Mouse (Mus musculus) spleen, adult 2 months (tissue): ENCODE data around the gene Apeh. TPM values are rescaled to one million over a fixed set of nuclear protein-coding genes. Genes with fewer than 3 reads are reported as not detected.

ENCODE experiments used
- DNase-seq, 2 experiments: peaks; one replicate each; pipeline versions ENCODE4 v3.0.0 to v3.0.0-alpha.2; 2012 to 2021; ENCODE audit warnings: low spot score in 2 of 2, low read depth in 1 of 2
- H3K27ac ChIP-seq: fragments of 200-500 bp; 2 replicates; pipeline ENCODE4 v1.5.1; 2012; ENCODE audit warnings: low read length, inconsistent platforms; ENCODE audit not compliant: insufficient read depth
- H3K27me3 ChIP-seq: fragments of 200-500 bp; 2 replicates; pipeline ENCODE4 v1.6.1; 2012; ENCODE audit warnings: mild to moderate bottlenecking, moderate library complexity, low read length, inconsistent platforms; ENCODE audit not compliant: control insufficient read depth, insufficient read depth
- H3K36me3 ChIP-seq: fragments of 200-500 bp; 2 replicates; pipeline ENCODE4 v1.6.1; 2012; ENCODE audit warnings: mild to moderate bottlenecking, low read length, inconsistent platforms; ENCODE audit not compliant: control insufficient read depth, insufficient read depth
- H3K4me1 ChIP-seq: fragments of 200-500 bp; 2 replicates; pipeline ENCODE4 v1.6.1; 2011; ENCODE audit warnings: inconsistent platforms; ENCODE audit not compliant: control insufficient read depth, insufficient read depth, insufficient read length
- H3K4me3 ChIP-seq: fragments of 200-500 bp; 2 replicates; pipeline ENCODE4 v1.5.1; 2011; ENCODE audit warnings: mild to moderate bottlenecking, inconsistent platforms; ENCODE audit not compliant: insufficient read depth, insufficient read length; ENCODE audit errors: extremely low read depth
- CTCF ChIP-seq: fragments of 200-500 bp; IDR thresholded peaks from 2 replicates; pipeline ENCODE4 v1.5.1; 2011; ENCODE audit warnings: mild to moderate bottlenecking, inconsistent platforms; ENCODE audit not compliant: insufficient read depth, insufficient read length, insufficient replicate concordance; ENCODE audit errors: extremely low read depth
- POLR2A ChIP-seq: fragments of 200-500 bp; IDR thresholded peaks from 2 replicates; pipeline ENCODE4 v1.6.1; 2011; ENCODE audit warnings: low read depth, low read length, inconsistent platforms
- WGBS: fragments of 180-500 bp; shearing (Covaris S2); methylation state at CpG from one replicate; pipeline ENCODE4 v1.1.7; 2018; 5-methylcytosine and 5-hydroxymethylcytosine counted together
- polyA plus RNA-seq: library from polyadenylated mRNA; depleted of rRNA; stranded (reverse); fragments of >200 nt; gene quantifications from 2 replicates; pipeline ENCODE4 v1.2.3, GENCODE M21; 2012

Gene Apeh
- polyA plus RNA-seq, 1 experiment, result 136 TPM

DNA sequence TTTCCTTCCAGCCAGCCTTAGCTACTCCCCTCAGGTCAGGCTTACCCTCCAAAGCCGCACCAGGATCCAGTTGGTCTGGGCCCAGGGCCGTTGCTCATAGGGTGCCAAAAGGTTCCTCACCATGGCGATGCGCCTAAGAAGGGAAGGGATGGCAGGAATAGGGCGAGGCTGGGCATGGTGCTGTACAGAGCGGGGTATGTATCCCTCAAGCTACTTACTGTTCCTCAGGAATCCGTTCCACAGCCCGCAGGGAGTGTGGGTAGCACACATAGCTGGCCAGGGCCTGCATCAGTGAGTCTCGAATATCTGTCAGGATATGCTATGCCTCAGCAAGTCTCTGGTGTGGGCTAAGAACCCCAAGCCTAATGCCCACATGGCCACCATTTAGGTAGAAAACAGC, 36.1 kb downstream of the Apeh start:
- 95% methylated on average over 9 of the region's 9 CpGs for WGBS
- H3K27ac ChIP-seq, result no peak overlapping the region
- no peaks in the 10 kb centered on the region for H3K4me1 ChIP-seq
- no peak overlapping the region for H3K4me3 ChIP-seq
- peaks cover 66% of the 10 kb centered on the region for H3K36me3 ChIP-seq
- TF ChIP-seq CTCF (no peak), POLR2A (no peak)
- H3K27me3 ChIP-seq, result no peaks in the 10 kb centered on the region
- peak in 1 of 2 experiments; percentile 2 for DNase-seq

DNA sequence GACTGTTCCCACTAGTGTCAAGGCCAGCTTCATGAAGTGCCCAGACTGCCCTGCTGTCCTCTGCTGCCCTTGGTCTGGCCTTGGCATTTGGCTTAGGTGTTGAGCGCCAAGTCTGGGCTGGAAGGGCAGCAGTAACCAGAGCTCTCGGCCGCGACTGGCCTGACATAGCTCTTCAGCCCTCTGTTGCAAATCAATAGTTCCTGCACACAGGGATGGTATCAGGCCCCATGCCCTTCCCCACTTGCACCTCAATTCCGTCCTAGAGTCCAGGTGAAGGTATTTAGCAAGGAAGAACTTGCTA, 37.2 kb downstream of the Apeh start:
- H3K4me1 ChIP-seq, result no peaks in the 10 kb centered on the region
- peaks cover 57% of the 10 kb centered on the region for H3K36me3 ChIP-seq
- DNase-seq, result no peak
- no peaks in the 10 kb centered on the region for H3K27me3 ChIP-seq
- no peak overlapping the region for H3K27ac ChIP-seq
- no peak for TF ChIP-seq POLR2A
- TF ChIP-seq CTCF, result no peak
- WGBS, result over 99% methylated on average over 5 of the region's 5 CpGs
- no peak overlapping the region for H3K4me3 ChIP-seq

DNA sequence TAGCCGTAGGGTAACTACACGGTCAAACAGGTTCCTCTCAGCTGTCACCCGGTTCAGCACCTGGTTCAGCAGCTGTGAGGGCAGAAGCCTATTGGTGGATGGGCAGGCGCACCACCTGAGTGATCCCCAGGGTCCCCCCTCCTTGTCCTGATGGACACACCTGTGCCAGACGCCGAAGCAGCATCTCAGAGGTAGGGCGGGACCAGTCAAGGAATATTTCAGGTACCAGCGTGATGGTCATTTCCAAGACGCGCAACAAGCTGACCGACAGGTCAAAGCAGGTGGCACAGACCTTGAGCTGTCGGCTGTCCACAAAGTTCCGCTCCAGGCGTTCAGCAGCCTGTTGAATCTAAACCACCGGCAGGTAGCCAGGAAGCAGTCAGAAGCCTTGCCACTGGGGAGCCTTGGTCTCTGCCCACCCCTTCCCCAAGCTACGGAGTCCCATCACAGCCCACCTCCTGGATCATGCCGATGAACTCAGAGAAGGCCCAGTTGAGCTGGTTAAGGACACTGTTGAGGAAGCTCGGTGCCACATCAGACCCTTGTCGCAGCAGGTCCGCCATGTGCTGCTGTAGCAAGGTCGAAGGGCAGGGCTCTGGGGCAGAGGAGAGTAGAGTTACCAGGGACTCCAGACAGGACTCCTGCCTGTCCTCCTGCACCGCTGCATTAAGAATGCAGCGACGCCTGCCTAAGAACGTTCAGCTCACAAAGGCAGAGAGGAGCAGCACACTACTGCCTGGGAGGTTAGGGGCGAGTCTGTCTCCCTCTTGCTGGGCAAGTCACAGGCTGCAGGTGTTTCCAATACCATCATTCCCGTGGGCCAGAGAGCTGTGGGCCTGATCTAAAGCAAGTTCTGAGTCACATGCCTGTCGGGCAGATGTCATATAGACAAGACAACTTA, 37.8 kb downstream of the Apeh start:
- 93% methylated on average over 28 of the region's 28 CpGs for WGBS
- no peak for DNase-seq
- TF ChIP-seq CTCF (no peak), POLR2A (no peak)
- H3K4me1 ChIP-seq, result no peaks in the 10 kb centered on the region
- H3K27ac ChIP-seq, result no peak overlapping the region
- H3K27me3 ChIP-seq, result no peaks in the 10 kb centered on the region
- H3K36me3 ChIP-seq, result peaks cover 55% of the 10 kb centered on the region
- no peak overlapping the region for H3K4me3 ChIP-seq

DNA sequence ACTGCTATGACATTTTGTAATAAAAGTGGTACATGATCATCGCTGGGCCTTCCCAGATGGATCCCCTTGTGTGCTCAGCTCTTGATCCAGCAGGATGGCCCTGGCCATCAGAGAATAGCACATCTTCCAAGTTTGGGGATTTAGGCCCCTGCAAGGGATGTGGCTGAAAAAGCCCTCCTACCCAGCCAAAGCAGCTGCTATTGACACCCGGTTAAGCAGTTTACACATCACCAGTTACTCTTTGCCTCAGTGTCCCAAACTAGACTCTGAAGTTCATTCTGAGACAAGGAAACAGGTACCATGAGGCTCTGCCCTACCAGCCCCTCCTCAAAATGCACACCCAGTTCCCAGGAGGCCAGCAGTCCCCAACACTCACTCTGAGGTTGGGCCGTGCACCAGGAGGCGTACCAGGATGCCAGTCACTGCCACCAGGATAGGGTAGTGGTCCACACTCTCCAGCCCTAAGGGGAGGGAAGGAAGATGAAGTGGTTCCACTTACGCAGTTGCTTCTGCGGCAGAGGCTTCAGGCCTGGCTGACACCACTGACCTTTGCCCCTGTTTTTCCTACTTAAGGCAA, 38.7 kb downstream of the Apeh start:
- Histone ChIP-seq H3K27ac (no peak overlapping the region), H3K4me1 (no peaks in the 10 kb centered on the region), H3K4me3 (no peak overlapping the region), H3K27me3 (no peaks in the 10 kb centered on the region), H3K36me3 (peaks cover 57% of the 10 kb centered on the region)
- WGBS, result 92% methylated on average over 6 of the region's 6 CpGs
- TF ChIP-seq CTCF (no peak), POLR2A (no peak)
- DNase-seq, result no peak

DNA sequence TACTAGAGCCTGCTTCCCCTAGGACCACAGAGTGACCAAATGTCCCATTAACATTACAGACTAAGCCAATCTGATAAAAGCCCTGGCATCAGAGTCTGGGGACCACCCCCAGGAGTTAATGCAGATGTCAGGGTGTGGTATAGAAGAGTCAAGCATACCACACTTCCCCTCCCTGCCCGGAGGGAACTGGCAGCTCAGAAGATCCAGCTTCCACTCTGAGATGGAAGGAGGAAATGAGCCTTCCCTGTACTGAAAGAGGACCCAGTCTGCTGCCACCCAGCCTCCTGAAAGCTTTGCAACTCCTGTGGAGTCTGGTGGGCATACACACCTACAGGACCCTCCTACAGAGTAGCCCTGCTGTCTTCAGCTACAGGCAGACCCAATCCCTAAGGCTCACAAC, 39.3 kb downstream of the Apeh start:
- no peak overlapping the region for H3K27ac ChIP-seq
- H3K36me3 ChIP-seq, result peaks cover 56% of the 10 kb centered on the region
- TF ChIP-seq POLR2A (no peak), CTCF (no peak)

DNA sequence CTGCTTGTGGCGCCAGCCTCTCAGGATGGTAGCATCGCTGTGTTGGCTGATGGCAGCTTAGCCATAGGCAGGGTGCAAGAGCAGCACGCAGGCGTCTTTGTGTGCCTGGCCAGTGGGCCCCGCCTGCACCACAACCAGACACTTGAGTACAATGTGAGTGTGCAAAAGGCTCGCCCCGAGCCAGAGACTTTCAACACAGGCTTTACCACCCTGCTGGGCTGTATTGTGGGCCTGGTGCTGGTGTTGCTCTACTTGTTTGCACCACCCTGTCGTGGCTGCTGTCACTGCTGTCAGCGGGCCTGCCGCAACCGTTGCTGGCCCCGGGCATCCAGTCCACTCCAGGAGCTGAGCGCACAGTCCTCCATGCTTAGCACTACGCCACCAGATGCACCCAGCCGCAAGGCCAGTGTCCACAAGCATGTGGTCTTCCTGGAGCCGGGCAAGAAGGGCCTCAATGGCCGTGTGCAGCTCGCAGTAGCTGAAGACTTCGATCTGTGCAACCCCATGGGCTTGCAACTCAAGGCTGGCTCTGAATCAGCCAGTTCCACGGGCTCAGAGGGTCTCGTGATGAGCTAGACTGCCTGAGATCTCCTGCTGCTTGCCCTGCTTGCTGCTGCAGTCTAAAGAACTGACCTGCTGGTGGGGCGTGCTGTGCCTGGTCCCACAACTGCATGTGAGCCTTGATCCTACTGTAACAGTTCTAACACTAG, 39.9 kb downstream of the Apeh start:
- H3K27me3 ChIP-seq, result no peaks in the 10 kb centered on the region
- 96% methylated on average over 22 of the region's 22 CpGs for WGBS
- H3K36me3 ChIP-seq, result peaks cover 51% of the 10 kb centered on the region
- peaks cover 6% of the 10 kb centered on the region; the same call in 1 of the 2 replicates for H3K4me1 ChIP-seq
- H3K4me3 ChIP-seq, result no peak overlapping the region
- TF ChIP-seq CTCF (no peak), POLR2A (no peak)
- DNase-seq, result no peak
- no peak overlapping the region for H3K27ac ChIP-seq

More for the DNA sequence above, 39.3 kb downstream of the Apeh start:
- Histone ChIP-seq H3K4me1 (peaks cover under 1% of the 10 kb centered on the region; the same call in 1 of the 2 replicates), H3K27me3 (no peaks in the 10 kb centered on the region), H3K4me3 (no peak overlapping the region)
- DNase-seq, result no peak
- 42% methylated on average over 1 of the region's 1 CpGs for WGBS
